Mouse (Mus musculus) frontal cortex, adult 2 months (tissue): ENCODE measurements at regions not wholly inside any gene's neighbourhood (a gene's known extent, or its start where the extent isn't known, plus 50 kb on each side); places are given as distances from the start of the nearest gene placed in this dataset.

Source experiments
- DNase-seq, 2 experiments: peaks; one replicate each; pipeline ENCODE4 v3.0.0; 2022; ENCODE audit warnings: low spot score in 1 of 2; ENCODE audit errors: extremely low spot score in 1 of 2

GRCm38 (mm10) chrX:13921867-13922266, 70.7 kb upstream of the Cask start:
- DNase-seq: peak; percentile 14 to 29

- DNase-seq: peak in 1 of 2 experiments; percentile 1
These were observed 67.5 kb upstream of the Cask start for GRCm38 (mm10) chrX:13918659-13919058.
